Mouse (Mus musculus) spleen, embryonic (tissue): ENCODE measurements at regions not wholly inside any gene's neighbourhood (a gene's known extent, or its start where the extent isn't known, plus 50 kb on each side); places are given as distances from the start of the nearest gene placed in this dataset.

Experiments used
- CTCF ChIA-PET: fragments of 350-600 bp; sonication (Branson Sonifier 250); formaldehyde crosslinking; loops from one replicate; lab custom pipeline; 2022; lab: Charles Lee

DNA sequence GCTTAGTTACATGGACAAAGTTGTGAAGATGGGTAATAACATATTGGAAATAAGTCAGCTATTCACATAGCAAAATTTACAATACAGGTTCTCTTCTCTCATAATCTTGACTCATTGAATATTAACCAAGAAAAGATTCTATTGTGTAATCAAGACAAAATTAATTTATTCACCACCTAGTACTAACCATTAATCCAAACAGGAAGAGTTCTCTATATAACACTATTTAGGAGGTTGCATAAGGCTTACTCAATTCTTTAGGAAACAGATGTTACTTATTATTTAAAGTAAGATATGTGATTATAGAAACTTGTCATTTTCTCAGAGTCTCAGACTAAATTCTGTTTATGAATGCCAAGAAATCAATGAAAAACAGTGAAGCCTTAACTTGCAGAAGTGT is 600.4 kb upstream of the Tusc1 start:
- CTCF ChIA-PET = no interaction called here

DNA sequence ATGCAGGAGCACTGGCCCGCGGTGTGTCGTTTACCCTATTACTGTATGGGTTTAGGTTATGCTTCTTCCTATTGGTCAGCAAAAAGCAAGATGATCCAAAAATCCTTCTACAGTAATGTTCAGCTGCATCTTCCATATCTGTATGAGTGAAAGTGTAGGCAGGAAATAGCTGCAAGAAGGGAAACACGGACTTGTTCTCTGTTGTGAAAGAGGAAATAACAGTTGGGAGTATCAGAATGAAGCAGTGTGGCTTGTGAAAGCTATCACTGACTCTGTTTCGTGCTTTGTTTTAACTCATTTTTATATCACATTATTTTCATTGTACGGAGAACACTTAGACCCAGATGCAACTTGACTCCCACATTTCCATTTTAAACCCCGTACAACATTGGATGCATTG is 591.8 kb upstream of the Tusc1 start:
- CTCF ChIA-PET = no interaction called here

DNA sequence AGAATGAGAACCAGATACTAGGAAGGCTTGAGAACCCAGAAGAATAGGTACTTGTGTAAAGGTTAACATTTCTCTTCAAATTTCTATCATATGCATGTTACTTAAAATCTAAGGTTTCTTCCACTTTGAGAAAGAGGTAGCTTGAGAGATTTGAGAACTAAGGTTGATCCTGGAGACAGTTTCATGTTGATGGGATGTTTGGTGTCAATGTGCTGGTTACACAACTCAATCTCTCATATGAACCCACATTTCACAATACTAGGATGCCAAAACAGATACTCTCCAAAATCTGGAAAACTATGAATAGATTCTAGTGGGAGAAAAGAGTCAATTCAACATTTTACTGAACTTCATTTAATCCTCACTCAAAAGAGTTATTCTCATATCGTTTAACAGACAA is 589.1 kb upstream of the Tusc1 start:
- CTCF ChIA-PET = no interaction called here

DNA sequence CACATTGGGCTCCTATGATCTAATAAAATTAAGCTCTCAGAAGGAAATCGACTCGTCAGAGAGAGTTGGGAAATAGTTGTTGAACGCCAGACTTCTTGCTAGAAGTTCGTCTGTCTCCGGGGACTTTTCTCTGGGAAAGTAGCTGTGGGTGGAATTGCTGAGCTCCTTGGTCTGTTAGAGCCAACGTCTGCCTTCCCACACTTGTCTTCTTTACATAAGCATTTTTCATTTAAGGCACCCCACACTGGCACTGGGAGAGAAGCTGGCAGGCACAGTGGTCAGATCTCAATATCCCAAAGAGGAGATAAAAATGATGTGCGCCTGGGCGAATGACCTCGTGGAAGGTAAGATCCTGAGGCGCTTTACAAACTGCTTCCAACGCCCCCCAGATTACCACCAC is 551.3 kb upstream of the Tusc1 start:
- CTCF ChIA-PET = no interaction called here

DNA sequence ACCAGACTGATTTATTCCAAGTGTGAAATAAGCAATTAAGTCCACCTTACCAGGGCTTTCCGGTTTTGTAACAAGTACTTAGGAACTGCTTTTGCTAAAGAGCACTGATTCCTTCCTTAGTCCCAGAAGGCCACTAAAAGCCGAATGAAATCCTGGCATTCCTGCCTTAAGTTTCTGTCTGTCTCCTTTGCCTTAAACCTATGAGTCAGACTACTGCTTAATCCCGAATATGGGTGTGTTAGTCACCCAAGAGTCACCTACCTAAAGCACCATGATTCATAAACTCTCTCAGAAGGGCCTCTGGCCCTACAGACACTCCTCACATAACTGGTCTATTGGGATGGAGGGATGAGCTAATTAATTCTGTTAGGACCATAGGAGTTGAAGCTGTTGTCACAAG is 546.0 kb upstream of the Tusc1 start:
- CTCF ChIA-PET = no interaction called here

DNA sequence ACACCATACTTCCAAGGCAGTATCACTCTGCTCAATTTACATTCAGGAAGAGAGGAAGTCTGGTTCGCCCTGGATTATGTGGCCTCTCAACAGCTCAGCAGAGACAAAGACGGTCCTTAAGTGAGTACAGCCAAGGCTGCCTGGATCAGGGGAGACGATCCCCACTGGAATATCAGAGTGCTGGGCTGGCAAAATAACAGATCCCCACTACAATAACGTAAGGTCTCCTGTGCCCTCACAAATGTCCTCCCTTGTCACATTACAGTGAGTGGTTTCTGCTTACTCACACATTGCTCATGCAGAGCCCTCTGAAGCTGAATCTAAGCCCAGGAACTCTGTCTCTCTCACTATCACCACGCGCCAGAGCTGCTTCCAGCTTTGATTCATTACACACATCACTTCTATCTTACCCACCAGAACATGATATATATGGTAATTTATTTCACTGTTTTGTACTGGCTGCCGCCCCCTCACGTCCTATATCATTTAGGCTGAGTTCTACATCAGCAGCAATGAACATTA is 544.1 kb upstream of the Tusc1 start:
- CTCF ChIA-PET = no interaction called here

DNA sequence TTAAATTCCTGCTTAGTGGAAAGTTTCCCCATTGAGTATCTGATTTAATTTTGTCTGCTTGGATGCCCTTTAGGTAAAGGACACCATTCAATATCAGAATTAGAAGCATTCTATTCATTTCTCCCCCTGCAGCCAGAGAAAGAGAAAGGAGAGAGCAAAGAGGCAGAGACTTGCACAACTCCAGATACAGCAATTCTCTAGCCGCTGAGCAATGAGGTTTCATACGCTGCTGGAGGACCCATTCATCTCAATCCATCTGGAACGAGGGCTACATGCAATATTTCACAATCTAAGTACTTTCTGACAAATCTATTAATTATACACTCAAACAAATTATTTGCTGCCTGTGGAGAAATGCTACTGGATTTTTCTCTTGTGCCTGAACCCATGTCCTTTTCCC is 538.0 kb upstream of the Tusc1 start:
- CTCF ChIA-PET = no interaction called here

DNA sequence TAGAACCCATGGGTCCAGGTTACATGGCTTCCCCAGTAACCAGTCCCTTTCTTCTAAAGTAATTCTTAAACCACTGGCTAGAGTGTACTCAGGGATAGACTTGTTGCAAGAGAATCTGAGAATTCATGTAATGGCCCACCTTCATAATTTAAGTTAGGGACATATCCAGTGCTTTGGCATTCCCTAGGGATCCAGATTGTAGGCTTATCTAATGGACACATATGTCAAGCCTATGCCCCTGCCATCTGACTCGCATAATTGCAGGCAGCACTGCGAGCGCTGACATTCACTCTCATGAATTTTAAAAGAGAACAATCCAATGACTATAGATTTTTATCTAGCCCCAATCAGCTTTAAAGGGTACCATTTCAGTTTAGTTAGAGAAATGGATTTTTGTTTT is 518.1 kb upstream of the Tusc1 start:
- CTCF ChIA-PET = no interaction called here

DNA sequence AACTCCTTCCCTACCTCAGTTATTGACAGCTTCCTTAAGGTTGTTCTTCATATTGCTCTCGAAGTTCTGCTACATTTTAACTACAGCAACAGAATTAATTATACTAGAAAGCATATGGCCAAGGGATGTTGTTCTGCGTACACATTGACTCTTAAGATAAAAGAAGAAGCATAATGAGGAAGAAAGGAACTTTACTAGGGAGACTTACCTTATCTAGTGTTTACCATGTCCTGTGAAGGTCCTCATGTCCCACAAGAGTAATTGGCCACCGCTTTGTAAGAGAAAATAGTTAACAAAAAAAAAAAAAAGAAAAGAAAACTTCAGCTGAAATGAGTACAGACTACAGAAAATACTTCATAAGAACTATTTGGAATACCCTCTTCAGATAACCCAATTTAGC is 513.9 kb upstream of the Tusc1 start:
- CTCF ChIA-PET = no interaction called here

DNA sequence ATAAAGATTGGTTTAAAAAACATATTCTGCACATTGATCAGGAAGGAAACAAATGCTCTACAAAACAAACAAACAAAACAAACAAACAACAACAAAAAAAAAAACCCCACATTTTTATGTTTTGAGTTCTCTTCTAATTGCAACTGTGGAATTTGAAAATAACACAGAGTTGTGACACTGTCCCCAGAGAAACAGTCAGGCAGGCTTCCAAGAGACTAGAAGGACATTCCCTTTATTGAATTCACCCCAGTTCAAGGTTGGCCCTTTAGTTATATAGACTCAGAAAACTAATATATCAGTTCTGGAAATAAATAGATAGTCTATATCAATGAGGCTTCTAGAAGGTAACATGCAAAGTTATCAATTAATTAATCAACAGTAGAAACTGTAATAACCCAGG is 495.4 kb upstream of the Tusc1 start:
- CTCF ChIA-PET = no interaction called here

DNA sequence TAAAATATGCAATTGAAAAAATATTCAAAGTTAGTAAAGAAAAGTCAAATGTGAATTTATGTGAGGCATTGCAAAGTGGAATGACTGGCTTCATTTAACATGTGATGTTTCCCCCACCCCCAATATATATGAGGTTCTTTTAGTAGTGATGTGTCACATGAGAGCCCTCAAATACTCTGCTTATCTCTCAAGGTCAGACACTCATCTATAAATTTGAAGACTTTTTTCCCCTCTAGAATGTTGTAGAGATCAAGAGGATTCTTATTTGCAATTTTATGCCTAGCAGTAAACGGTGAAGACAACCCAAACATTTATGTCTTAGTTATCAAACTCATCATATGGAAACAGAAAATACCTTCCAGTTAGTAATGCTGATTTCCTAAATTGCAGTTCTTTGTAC is 457.8 kb upstream of the Tusc1 start:
- CTCF ChIA-PET = no interaction called here

DNA sequence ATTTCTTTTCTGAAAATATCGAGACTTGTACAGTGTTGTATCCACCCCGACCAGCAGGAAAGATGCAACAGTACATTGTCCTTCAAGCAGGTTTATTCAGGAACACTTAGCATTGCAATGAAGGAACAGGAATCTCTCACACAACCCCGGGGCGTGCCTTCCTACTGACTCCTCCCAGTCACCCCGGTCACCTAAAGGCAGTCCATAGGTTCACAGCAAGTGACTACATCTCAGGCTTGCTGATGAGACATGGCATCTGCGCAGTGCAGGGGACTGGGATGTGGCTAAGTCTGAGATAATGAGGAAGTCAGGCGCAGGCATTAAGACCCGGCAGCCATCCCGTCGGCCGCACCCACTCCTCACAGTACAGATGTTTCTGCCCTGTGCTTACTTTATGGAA is 454.8 kb upstream of the Tusc1 start:
- CTCF ChIA-PET = no interaction called here

DNA sequence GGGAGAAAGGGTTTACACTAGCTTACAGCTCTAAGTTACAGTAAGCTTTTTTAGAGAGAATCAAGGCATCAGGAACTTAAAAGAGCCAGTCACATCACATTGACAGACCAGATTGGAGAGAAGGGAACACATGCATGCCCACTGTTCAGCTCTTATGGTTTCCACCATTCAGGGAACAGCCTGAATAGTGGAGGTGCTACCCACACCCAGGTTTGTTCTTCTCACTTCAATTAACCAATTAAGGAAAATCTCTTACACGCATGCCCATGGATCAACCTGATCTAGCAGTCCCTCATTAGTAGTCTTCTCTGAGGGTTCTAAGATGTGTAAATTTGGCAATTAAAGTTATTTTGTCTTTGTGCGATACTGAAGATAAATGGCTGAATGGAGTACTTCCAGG is 419.2 kb upstream of the Tusc1 start:
- CTCF ChIA-PET = no interaction called here

DNA sequence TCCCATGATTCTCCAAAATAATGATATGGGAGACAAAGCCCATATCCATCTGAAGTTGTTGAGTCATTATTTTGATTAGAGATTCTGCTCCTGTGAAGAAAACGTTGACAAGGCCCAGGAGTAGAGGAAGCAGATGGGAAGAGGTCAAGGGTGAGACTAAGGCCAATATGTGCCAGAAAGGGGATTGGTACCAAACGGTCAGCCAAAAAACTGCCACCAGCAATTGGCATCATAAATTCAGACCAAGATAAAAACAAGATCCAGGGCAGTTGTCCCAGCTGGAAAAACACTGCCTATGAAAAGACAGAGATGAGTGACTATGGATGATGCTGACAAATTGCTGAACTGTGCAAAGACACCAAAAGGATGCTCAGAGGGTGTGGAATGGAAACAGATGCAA is 411.0 kb upstream of the Tusc1 start:
- CTCF ChIA-PET = no interaction called here

DNA sequence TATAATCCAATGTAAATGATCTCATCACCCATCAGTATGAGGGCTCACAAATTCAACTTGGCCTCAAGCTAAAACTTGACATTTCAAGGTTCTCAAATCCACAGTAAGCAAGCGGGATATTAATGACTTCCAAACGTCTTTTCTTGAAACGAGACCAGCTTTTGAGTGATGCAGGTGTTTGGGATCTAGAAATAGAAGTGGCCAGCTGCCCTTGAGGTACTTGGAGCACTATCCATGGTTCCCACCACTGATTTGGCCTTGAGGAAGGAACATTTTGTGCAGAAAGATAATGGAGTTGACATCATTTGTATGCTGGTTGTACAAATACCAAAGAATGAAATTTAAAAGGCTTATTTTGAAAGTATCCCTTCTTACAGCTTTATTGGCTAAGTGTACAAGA is 378.4 kb upstream of the Tusc1 start:
- CTCF ChIA-PET = no interaction called here

DNA sequence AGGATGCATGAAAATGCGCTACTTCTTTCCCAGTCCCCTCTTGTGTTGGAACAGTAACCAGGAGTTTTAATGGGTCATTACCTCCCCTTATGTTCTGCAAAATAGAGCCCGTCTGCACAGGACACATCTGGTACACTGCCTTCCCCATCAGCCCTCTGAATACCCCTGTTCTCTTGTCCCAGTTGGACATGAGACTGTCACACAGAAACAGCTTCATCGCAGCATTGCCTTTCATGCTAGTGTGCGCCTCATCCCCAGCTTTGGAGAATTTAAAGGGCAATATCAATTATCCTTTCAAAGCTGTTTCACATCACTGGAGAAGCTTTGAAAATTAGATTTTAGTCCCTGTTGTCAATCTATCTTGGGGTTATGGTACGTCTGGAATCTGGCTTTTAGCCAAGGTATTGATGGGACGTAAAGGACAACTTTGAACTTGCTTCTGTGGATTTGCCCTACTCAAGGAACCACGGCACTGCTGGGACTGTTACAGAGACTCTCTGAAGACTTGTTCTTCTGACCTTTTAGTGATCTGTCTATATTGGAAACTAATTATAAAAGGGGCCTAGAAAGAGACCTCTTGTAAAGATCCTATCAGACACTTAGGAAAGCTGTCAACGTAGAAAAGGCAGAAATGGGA is 341.2 kb upstream of the Tusc1 start:
- CTCF ChIA-PET = no interaction called here

DNA sequence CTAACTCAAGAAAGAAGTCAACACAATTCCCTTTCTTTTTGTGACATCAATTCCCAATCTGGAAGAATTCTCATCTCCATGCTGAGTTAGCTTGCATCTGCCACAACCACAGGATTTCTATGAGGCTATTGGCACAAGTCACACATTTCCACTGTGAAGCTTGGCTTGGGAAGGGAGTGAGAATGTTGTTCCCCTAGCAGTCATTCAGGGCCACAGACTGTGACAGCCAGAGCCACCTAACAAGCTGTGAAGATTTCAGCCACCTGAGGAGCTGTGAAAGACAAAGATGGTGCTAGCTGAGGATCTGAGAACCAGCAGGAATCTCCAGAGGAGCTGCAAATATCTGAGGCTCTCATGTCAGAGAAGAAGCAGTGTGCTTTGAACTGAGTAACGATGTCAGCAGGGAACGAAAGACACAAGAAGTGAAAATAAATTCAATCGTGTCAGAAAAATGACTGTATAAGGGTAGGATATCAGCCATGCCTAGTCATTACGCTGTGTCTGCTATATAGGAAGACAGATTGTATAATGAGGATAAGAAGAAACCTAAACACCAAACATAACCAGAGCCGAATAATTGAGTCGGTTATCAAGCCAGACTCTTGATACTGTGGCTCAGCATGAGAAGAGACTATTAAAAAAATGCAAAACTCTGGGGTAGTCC is 340.6 kb upstream of the Tusc1 start:
- CTCF ChIA-PET = no interaction called here

DNA sequence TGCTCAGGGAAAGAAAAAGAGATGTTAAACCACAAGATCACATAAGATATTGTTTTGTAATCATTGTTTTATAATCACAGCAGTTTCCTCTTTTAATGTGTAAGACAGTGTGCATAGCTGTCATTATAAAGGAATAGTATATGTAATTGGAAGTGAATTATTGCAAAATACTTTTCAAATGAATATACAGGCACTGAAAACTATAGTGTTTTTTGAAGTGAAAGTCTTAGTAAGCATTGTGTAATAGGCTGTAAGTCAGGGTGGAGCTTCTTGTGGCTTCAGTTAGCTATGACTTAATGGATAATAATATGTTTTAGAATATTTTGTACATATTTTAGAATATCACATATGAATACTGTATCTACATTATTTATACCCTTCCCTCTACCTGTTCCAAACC is 333.7 kb upstream of the Tusc1 start:
- CTCF ChIA-PET = no interaction called here

DNA sequence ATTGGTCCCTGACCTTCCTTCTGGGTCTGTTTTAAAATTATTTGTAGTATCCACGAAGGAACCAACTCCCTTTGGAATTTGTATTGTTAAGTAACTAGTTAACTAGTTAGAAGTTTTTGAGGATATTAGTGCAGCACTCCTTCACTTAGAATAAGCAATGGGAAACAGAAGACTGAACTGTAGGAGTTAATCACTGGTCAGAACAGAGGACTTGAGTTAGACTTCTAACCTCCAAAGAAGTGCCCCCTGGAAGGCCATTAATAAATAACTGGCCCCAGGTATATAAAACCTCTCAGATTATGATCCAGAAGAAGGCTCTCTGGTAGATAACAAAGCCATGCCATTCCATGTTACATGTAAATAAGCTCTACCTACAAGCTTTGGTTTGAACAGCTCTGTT is 329.0 kb upstream of the Tusc1 start:
- CTCF ChIA-PET = no interaction called here

DNA sequence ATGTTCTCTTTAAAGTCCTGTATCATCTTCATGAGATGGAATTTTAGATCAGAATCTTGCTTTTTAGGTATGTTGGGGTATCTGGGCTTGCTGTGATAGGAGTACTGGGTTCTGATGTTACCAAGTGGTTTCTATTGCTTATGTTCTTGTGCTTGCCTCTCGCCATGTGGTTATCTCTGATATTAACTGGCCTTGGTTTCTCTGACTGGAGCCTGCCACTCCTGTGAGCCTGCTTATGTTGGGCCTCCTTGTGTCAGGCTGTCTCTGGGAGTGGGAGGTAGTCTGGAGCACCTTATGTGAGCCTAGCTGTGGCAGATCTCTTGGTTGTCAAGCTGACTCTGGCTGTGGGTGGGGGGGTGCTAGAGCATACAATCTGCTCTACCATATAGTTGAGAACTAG is 302.9 kb upstream of the Tusc1 start:
- CTCF ChIA-PET = no interaction called here

DNA sequence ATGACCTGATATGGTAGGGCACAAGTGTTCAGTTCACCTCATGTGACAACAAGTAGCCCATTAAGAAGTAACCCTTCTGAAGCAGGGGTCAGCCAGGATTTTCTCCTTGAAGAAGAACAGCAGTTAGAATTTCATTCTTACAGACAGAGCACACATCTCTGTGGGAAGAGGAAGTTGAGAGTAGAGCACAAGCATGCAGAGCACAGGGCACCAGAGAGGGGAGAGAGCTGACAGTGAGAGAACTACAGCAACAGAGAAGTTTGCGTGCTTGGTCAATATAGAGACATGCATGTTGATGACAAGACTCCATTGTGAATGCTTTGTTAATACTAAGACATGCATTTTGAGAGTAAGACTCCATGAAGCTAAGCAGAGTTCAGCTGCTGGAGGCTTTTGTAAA is 263.2 kb upstream of the Tusc1 start:
- CTCF ChIA-PET = no interaction called here

DNA sequence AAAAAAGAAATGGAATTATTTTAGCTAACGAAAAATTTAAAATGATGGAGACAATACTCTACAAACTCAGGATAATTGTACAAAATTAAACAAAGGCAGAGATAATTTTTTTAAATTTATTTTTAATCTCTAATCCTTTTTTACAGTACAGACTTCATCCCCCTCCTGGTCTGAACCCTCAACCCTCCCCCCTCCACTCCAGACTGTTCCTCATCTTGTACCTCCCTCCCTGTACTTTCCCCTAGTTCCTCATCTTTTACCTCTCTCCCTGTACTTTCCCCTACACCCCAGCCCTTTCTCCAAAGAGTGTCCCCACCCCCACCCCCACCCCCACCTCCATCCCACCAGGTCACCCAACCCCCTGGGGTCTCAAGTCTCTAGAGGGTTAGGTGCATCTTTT is 249.0 kb upstream of the Tusc1 start:
- CTCF ChIA-PET = no interaction called here

DNA sequence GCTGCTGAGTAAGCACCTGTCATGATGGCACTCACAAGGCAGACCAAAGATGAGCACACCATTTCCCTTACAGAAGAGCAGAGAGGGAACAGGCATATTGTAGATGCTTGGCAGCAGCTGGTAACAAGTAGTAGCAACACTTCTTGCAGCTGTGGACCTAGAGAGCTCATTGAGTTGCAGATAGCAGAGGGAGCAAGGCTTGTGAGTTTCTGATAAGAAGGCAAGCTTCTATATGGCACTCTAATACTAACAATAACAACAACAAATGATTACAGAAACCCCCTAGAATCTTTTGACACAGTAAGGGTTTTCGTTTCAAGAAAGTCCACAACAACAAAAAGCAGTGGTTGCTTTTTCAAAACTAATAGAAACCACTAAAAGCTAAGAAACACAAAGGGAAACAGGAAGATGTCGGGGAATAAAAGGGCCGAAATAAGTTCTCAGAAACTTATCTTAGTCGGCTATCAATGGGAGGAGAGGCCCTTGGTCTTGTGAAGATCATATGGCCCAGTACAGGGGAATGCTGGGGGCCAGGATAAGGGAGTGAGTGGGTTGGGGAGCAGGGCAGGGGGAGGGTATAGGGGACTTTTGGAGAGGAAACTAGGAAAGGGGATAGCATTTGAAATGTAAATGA is 248.5 kb upstream of the Tusc1 start:
- CTCF ChIA-PET = no interaction called here
